Mouse (Mus musculus): ENCODE data around the gene Amhr2.

DNA sequence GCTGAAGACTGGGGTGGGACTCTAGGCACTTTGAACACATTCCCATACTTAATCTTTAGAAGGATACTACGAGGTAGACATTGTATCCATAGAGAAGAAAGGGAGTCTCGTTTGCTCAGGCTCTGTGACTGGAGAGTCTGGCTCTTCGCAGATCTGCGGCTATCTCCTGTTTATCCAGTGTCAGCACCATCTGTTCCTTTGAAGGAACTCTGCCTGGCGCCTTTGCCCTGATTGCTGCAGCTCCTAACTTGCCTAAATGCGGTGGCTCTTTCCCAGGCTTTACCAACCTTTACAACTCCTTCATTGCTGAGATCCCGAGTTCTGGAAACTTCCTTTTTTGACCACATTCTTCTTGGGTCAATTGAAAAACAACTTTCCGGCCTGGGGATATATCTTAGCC, 4.2 kb downstream of the Amhr2 start:
- TF ChIP-seq POLR2A (IDR thresholded peaks at IDR 0.05; ENCODE audit: low read depth, low read length) (no peak), CTCF (IDR thresholded peaks at IDR 0.05; ENCODE audit: extremely low read depth, insufficient read depth, insufficient read length, insufficient replicate concordance) (no peak)
